Mouse (Mus musculus) neural tube, embryonic 14.5 days (tissue): ENCODE measurements at regions not wholly inside any gene's neighbourhood (a gene's known extent, or its start where the extent isn't known, plus 50 kb on each side); places are given as distances from the start of the nearest gene placed in this dataset.

Experiments
- ATAC-seq: fragments of 200-750 bp; cut with Nextera tagmentation; 2 replicates; pipeline ENCODE4 v1.8.0; 2017; ENCODE audit warnings: low read depth, mild to moderate bottlenecking, moderate TSS enrichment, moderate library complexity
- H3K27ac ChIP-seq: fragments of 300-500 bp; sonication (generic); 2 replicates; pipeline ENCODE4 v1.5.1; 2014; ENCODE audit warnings: low read depth, mild to moderate bottlenecking, control low read depth, low read length, moderate library complexity, mixed read lengths
- H3K27me3 ChIP-seq: fragments of 300-500 bp; sonication (generic); 2 replicates; pipeline ENCODE4 v1.6.1; 2014; ENCODE audit warnings: low read length; ENCODE audit not compliant: control insufficient read depth, insufficient read depth
- H3K36me3 ChIP-seq: fragments of 300-500 bp; sonication (generic); 2 replicates; pipeline ENCODE4 v1.6.1; 2014; ENCODE audit warnings: low read length, mixed read lengths; ENCODE audit not compliant: control insufficient read depth, insufficient read depth
- H3K4me1 ChIP-seq: fragments of 300-500 bp; sonication (generic); 2 replicates; pipeline ENCODE4 v1.6.1; 2014; ENCODE audit warnings: low read length; ENCODE audit not compliant: control insufficient read depth, insufficient read depth
- H3K4me2 ChIP-seq: fragments of 300-500 bp; sonication (generic); 2 replicates; pipeline ENCODE4 v1.6.1; 2014; ENCODE audit warnings: mild to moderate bottlenecking, low read depth, low read length, control low read depth
- H3K4me3 ChIP-seq: fragments of 300-500 bp; sonication (generic); 2 replicates; pipeline ENCODE4 v1.5.1; 2014; ENCODE audit warnings: low read depth, low read length, control low read depth, mixed read lengths
- H3K9ac ChIP-seq: fragments of 300-500 bp; sonication (generic); replicated peaks from 2 replicates; pipeline ENCODE4 v1.6.1; 2014; ENCODE audit warnings: low read depth, mild to moderate bottlenecking, control low read depth, low read length, mixed read lengths
- H3K9me3 ChIP-seq: fragments of 300-500 bp; sonication (generic); 2 replicates; pipeline ENCODE4 v1.6.1; 2016; ENCODE audit warnings: low read length; ENCODE audit not compliant: control insufficient read depth
- WGBS: fragments of 180-500 bp; shearing (Covaris S2); extraction: QIAGEN DNeasy Blood & Tissue Kit; methylation state at CpG from one replicate; pipeline ENCODE4 v1.1.7; 2014; 5-methylcytosine and 5-hydroxymethylcytosine counted together

- H3K4me2 ChIP-seq = no peak overlapping the region
- no peak for ATAC-seq
- 56% methylated on average over 8 of the region's 8 CpGs for WGBS
Observed at GRCm38 (mm10) chr17:88142003-88142402, 76.9 kb upstream of the Fbxo11 start.

GRCm38 (mm10) chr17:88142809-88143208 lies 77.7 kb upstream of the Fbxo11 start:
- WGBS = 88% methylated on average over 3 of the region's 3 CpGs
- no peak for ATAC-seq
- Histone ChIP-seq H3K9me3 (no peaks in the 10 kb centered on the region), H3K4me2 (no peak overlapping the region), H3K27me3 (no peaks in the 10 kb centered on the region), H3K4me1 (no peaks in the 10 kb centered on the region), H3K9ac (no peak overlapping the region), H3K4me3 (no peak overlapping the region), H3K36me3 (no peaks in the 10 kb centered on the region), H3K27ac (no peak overlapping the region)

More at GRCm38 (mm10) chr17:88142003-88142402, 76.9 kb upstream of the Fbxo11 start:
- H3K9me3 ChIP-seq = no peaks in the 10 kb centered on the region
- H3K4me3 ChIP-seq = no peak overlapping the region
- H3K4me1 ChIP-seq = no peaks in the 10 kb centered on the region
- no peak overlapping the region for H3K9ac ChIP-seq
- no peak overlapping the region for H3K27ac ChIP-seq
- no peaks in the 10 kb centered on the region for H3K36me3 ChIP-seq
- H3K27me3 ChIP-seq = no peaks in the 10 kb centered on the region

GRCm38 (mm10) chr17:88143378-88143943 lies 78.4 kb upstream of the Fbxo11 start:
- Histone ChIP-seq H3K27ac (no peak overlapping the region), H3K36me3 (no peaks in the 10 kb centered on the region), H3K27me3 (no peaks in the 10 kb centered on the region), H3K4me1 (no peaks in the 10 kb centered on the region), H3K9me3 (no peaks in the 10 kb centered on the region), H3K4me3 (no peak overlapping the region), H3K9ac (no peak overlapping the region), H3K4me2 (no peak overlapping the region)
- no peak for ATAC-seq
- 87% methylated on average over 3 of the region's 3 CpGs for WGBS

- H3K4me2 ChIP-seq = no peak overlapping the region
- ATAC-seq = no peak
- no peaks in the 10 kb centered on the region for H3K27me3 ChIP-seq
- WGBS = 23% methylated on average over 6 of the region's 6 CpGs
- H3K9me3 ChIP-seq = no peaks in the 10 kb centered on the region
- no peak overlapping the region for H3K4me3 ChIP-seq
- H3K27ac ChIP-seq = no peak overlapping the region
- H3K36me3 ChIP-seq = no peaks in the 10 kb centered on the region
- no peaks in the 10 kb centered on the region for H3K4me1 ChIP-seq
- no peak overlapping the region for H3K9ac ChIP-seq
Observed at GRCm38 (mm10) chr17:88158550-88158949, 93.5 kb upstream of the Fbxo11 start.

- H3K27me3 ChIP-seq = no peaks in the 10 kb centered on the region
- H3K4me2 ChIP-seq = peak overlapping the region; percentile 27; the same call in 1 of the 2 replicates
- no peak for ATAC-seq
- H3K9me3 ChIP-seq = no peaks in the 10 kb centered on the region
- H3K9ac ChIP-seq = no peak overlapping the region
- no peak overlapping the region for H3K27ac ChIP-seq
- no peak overlapping the region for H3K4me3 ChIP-seq
- H3K4me1 ChIP-seq = no peaks in the 10 kb centered on the region
- WGBS = 9% methylated on average over 11 of the region's 11 CpGs
- no peaks in the 10 kb centered on the region for H3K36me3 ChIP-seq
Observed at GRCm38 (mm10) chr17:88159212-88159668, 94.1 kb upstream of the Fbxo11 start.

- Histone ChIP-seq H3K27ac (no peak overlapping the region), H3K27me3 (no peaks in the 10 kb centered on the region), H3K4me2 (peak overlapping the region; percentile 27; the same call in 1 of the 2 replicates), H3K4me3 (no peak overlapping the region), H3K9ac (no peak overlapping the region), H3K36me3 (no peaks in the 10 kb centered on the region), H3K4me1 (no peaks in the 10 kb centered on the region), H3K9me3 (no peaks in the 10 kb centered on the region)
- no peak for ATAC-seq
- 50% methylated on average over 19 of the region's 19 CpGs for WGBS
Observed at GRCm38 (mm10) chr17:88159851-88160676, 95.0 kb upstream of the Fbxo11 start.

- Histone ChIP-seq H3K27me3 (no peaks in the 10 kb centered on the region), H3K9ac (no peak overlapping the region), H3K4me1 (no peaks in the 10 kb centered on the region), H3K4me2 (no peak overlapping the region), H3K36me3 (no peaks in the 10 kb centered on the region), H3K27ac (no peak overlapping the region), H3K4me3 (no peak overlapping the region), H3K9me3 (no peaks in the 10 kb centered on the region)
- 84% methylated on average over 14 of the region's 14 CpGs for WGBS
- ATAC-seq = no peak
Observed at GRCm38 (mm10) chr17:88160677-88161001, 95.5 kb upstream of the Fbxo11 start.

- H3K4me1 ChIP-seq = no peaks in the 10 kb centered on the region
Observed at GRCm38 (mm10) chr17:88161766-88162165, 96.7 kb upstream of the Fbxo11 start.

GRCm38 (mm10) chr17:88164805-88165204 lies 99.7 kb upstream of the Fbxo11 start:
- Histone ChIP-seq H3K27ac (no peak overlapping the region), H3K9me3 (no peaks in the 10 kb centered on the region), H3K4me2 (no peak overlapping the region), H3K4me1 (no peaks in the 10 kb centered on the region), H3K27me3 (no peaks in the 10 kb centered on the region), H3K36me3 (no peaks in the 10 kb centered on the region), H3K9ac (no peak overlapping the region), H3K4me3 (no peak overlapping the region)
- ATAC-seq = no peak; the same call in 1 of the 2 replicates
- 71% methylated on average over 4 of the region's 4 CpGs for WGBS

More at GRCm38 (mm10) chr17:88161766-88162165, 96.7 kb upstream of the Fbxo11 start:
- no peak overlapping the region for H3K4me3 ChIP-seq
- no peak overlapping the region for H3K9ac ChIP-seq
- H3K36me3 ChIP-seq = no peaks in the 10 kb centered on the region
- H3K27ac ChIP-seq = no peak overlapping the region
- WGBS = 80% methylated on average over 8 of the region's 8 CpGs
- H3K9me3 ChIP-seq = no peaks in the 10 kb centered on the region
- no peaks in the 10 kb centered on the region for H3K27me3 ChIP-seq
- no peak overlapping the region for H3K4me2 ChIP-seq
- no peak for ATAC-seq
